Mouse (Mus musculus) limb, embryonic 13.5 days (tissue): ENCODE measurements around the gene Tpst1. TPM values are rescaled to one million over a fixed set of nuclear protein-coding genes. Genes with fewer than 3 reads are reported as not detected.

ENCODE experiments used
- ATAC-seq: fragments of 200-750 bp; cut with Nextera tagmentation; 2 replicates; pipeline ENCODE4 v1.8.0; 2017; ENCODE audit warnings: low read depth, moderate number of reproducible peaks, moderate TSS enrichment; ENCODE audit not compliant: low FRiP score
- H3K27ac ChIP-seq: fragments of 300-500 bp; sonication (generic); 2 replicates; pipeline ENCODE4 v1.5.1; 2015; ENCODE audit warnings: inconsistent platforms, mild to moderate bottlenecking, moderate library complexity
- H3K27me3 ChIP-seq: fragments of 300-500 bp; sonication (generic); 2 replicates; pipeline ENCODE4 v1.6.1; 2015; ENCODE audit warnings: mild to moderate bottlenecking, inconsistent platforms
- H3K36me3 ChIP-seq: fragments of 300-500 bp; sonication (generic); 2 replicates; pipeline ENCODE4 v1.6.1; 2015; ENCODE audit warnings: inconsistent platforms, mild to moderate bottlenecking, moderate library complexity
- H3K4me1 ChIP-seq: fragments of 300-500 bp; sonication (generic); 2 replicates; pipeline ENCODE4 v1.6.1; 2015; ENCODE audit warnings: inconsistent platforms
- H3K4me2 ChIP-seq: fragments of 300-500 bp; sonication (generic); replicated peaks from 2 replicates; pipeline ENCODE4 v1.6.1; 2015; ENCODE audit warnings: inconsistent platforms, mild to moderate bottlenecking, moderate library complexity
- H3K4me3 ChIP-seq: fragments of 300-500 bp; sonication (generic); 2 replicates; pipeline ENCODE4 v1.5.1; 2015; ENCODE audit warnings: moderate library complexity, mild to moderate bottlenecking, inconsistent platforms
- H3K9ac ChIP-seq: fragments of 300-500 bp; sonication (generic); 2 replicates; pipeline ENCODE4 v1.6.1; 2015; ENCODE audit warnings: mild to moderate bottlenecking, inconsistent platforms
- H3K9me3 ChIP-seq: fragments of 300-500 bp; sonication (generic); 2 replicates; pipeline ENCODE4 v1.6.1; 2016; ENCODE audit warnings: inconsistent platforms
- WGBS: fragments of 180-500 bp; shearing (Covaris S2); methylation state at CpG from one replicate; pipeline ENCODE4 v1.1.7; 2015; 5-methylcytosine and 5-hydroxymethylcytosine counted together
- polyA plus RNA-seq: library from polyadenylated mRNA; unstranded; fragments of >200 nt; fragmentation: Nextera tagmentation; extraction: Ambion mirVana; gene quantifications from 2 replicates; pipeline ENCODE4 v1.2.1, GENCODE M21; 2015

Gene Tpst1
- polyA plus RNA-seq, 1 experiment from 2014 or later: 104 TPM

DNA sequence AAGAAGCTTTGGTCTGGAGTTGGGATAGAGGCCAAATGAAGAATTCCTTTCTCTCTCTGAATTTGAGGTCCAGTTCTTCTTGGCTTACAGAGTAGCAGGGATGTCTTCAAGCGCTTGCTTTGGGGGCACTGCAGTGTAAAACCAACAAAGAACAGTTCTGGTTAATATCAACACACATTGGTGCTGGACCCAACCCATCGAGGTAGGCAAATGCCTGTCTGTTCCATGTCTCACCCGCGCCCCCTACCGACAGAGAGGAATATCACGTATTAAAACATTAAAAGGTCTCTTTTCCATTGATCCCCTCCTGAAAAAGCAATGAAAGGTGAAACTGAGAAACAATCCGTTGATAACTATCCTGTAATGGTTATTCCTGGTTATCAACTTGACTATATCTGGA lies 90.5 kb downstream of the Tpst1 start:
- ATAC-seq: no peak
- WGBS: 4% methylated on average over 7 of the region's 7 CpGs
- H3K36me3 ChIP-seq: no peaks in the 10 kb centered on the region
- H3K27me3 ChIP-seq: no peaks in the 10 kb centered on the region
- H3K4me3 ChIP-seq: no peak overlapping the region
- no peak overlapping the region for H3K4me2 ChIP-seq
- H3K9me3 ChIP-seq: no peaks in the 10 kb centered on the region
- no peak overlapping the region for H3K27ac ChIP-seq
- H3K9ac ChIP-seq: no peak overlapping the region
- no peaks in the 10 kb centered on the region for H3K4me1 ChIP-seq

DNA sequence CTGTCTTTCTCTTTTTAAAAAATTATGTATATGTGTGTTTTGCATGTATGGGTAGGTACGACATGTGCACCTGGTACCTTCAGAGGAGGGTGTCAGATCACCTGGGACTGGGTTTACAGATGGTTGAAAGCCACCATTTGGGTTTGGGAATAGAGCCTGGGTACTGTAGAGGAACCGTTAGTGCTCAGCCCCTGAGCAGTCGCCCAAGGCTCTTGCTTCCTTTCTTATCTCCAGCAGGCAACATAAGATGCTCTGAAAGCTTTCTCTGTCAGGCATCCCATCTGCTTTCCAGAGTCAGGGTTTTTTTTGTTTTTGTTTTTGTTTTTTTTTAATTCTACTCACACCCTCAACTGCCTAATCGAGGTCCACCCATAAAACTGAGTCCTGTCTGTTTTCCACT lies 92.1 kb downstream of the Tpst1 start:
- H3K4me3 ChIP-seq: no peak overlapping the region
- 70% methylated on average over 4 of the region's 4 CpGs for WGBS
- ATAC-seq: no peak
- H3K27me3 ChIP-seq: no peaks in the 10 kb centered on the region
- H3K9me3 ChIP-seq: no peaks in the 10 kb centered on the region
- no peaks in the 10 kb centered on the region for H3K36me3 ChIP-seq
- no peak overlapping the region for H3K9ac ChIP-seq
- H3K4me2 ChIP-seq: no peak overlapping the region
- H3K27ac ChIP-seq: no peak overlapping the region
- H3K4me1 ChIP-seq: no peaks in the 10 kb centered on the region

DNA sequence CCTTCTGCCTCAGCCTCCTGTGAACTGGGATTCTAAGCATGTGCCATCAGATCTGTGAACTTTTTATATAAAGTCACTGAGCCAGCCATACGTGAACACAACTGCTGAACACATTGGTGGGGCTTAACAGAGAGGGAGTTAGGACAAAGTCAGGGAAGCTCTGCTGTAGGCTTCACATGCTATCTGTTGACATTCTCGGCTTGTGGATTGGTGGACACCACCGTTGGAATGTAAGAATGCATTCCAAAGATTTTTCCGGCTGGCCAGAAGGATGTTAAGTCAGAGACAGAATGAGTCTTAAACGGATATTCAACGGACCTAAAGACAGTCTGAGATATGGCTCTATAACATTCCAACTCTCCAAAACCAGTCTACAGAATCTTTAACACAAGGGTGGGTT lies 96.0 kb downstream of the Tpst1 start:
- Histone ChIP-seq H3K4me1 (peaks cover 23% of the 10 kb centered on the region), H3K9ac (no peak overlapping the region), H3K4me3 (no peak overlapping the region), H3K9me3 (no peaks in the 10 kb centered on the region), H3K4me2 (no peak overlapping the region), H3K27me3 (no peaks in the 10 kb centered on the region), H3K27ac (no peak overlapping the region), H3K36me3 (no peaks in the 10 kb centered on the region)
- WGBS: 59% methylated on average over 6 of the region's 6 CpGs
- ATAC-seq: no peak

DNA sequence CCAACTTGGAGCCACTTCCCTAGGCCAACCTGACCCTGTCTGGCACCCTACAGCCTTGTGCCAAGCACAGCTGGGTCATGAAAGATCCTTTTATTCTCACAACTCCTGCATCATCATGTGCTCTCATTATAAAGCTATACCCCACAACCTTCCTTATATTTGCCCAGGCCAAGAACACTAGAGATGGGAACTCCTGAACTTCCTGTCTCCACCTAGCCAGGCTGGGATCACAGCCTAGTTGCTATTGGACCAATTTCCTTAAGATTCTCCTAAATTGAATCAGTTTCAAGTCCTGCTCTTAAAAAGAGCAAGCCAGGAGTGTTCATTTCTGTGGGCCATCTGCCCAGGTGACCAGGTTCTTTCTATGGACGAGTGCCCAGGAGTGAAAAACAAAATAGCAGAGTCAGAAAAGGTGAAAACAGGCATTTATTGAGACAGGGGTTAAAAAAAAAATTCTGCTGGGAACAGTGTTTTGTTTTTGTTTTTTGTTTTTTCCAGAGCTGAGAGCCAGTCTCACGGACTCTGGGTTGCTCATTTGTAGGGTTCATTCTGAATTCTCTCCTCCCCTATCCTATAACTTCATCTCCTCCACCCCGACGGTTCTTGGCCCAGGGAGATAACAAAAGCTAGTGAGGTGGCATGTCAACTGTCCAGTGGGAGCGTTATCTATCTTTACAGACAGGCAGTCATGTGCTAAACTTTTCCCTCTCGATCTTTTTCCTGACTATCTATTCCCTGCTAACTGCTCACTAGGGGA lies 97.7 kb downstream of the Tpst1 start:
- Histone ChIP-seq H3K9ac (peak overlapping the region; percentile 95), H3K4me2 (peak overlapping the region; percentile 83), H3K9me3 (no peaks in the 10 kb centered on the region), H3K4me1 (peaks cover 23% of the 10 kb centered on the region), H3K27ac (peak overlapping the region; percentile 63; the same call in 1 of the 2 replicates), H3K36me3 (no peaks in the 10 kb centered on the region), H3K27me3 (no peaks in the 10 kb centered on the region), H3K4me3 (peak overlapping the region; percentile 90)
- ATAC-seq: no peak
- WGBS: 14% methylated on average over 6 of the region's 6 CpGs

DNA sequence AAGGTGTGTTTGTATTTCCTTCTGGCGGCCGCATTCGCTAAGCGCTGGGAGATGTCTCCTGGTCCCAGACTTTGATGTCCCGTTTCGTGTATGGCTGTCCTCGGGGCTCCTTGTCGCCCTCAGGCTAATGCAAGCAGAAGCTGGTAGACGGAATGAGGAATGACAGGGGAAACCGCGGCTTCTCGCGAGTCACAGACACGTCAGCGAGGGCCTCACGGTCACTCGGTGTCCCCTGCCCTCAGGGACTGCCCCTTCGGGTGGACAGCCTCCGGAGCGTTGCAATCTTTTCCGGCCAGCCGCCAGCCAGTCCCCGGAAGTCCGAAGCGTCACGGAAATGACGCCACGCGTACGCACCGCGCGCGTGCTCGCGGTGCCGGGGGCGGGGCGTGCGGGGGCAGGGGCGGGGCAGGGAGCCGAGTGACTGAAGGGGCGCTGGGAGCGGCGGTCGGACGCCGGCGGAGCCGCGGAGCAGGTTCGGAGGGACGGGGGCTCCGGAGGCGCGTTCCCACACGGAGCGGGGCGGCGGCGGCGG lies 98.4 kb downstream of the Tpst1 start, which contains the start of gene Rabgef1:
Gene Rabgef1, plus strand, starts transcription at position 376 of the 532 bp plus-strand sequence.
- no peaks in the 10 kb centered on the region for H3K27me3 ChIP-seq
- peak within 1 kb of the TSS; percentile 95 for H3K9ac ChIP-seq
- peak within 1 kb of the TSS; percentile 65; the same call in 1 of the 2 replicates for H3K27ac ChIP-seq
- peaks cover 23% of the 10 kb centered on the region for H3K4me1 ChIP-seq
- under 1% methylated on average over 48 of the region's 62 CpGs for WGBS
- H3K9me3 ChIP-seq: no peaks in the 10 kb centered on the region
- H3K36me3 ChIP-seq: no peaks in the 10 kb centered on the region
- ATAC-seq: peak; percentile 91
- peak within 1 kb of the TSS; percentile 90 for H3K4me3 ChIP-seq
- H3K4me2 ChIP-seq: peak within 1 kb of the TSS; percentile 83

DNA sequence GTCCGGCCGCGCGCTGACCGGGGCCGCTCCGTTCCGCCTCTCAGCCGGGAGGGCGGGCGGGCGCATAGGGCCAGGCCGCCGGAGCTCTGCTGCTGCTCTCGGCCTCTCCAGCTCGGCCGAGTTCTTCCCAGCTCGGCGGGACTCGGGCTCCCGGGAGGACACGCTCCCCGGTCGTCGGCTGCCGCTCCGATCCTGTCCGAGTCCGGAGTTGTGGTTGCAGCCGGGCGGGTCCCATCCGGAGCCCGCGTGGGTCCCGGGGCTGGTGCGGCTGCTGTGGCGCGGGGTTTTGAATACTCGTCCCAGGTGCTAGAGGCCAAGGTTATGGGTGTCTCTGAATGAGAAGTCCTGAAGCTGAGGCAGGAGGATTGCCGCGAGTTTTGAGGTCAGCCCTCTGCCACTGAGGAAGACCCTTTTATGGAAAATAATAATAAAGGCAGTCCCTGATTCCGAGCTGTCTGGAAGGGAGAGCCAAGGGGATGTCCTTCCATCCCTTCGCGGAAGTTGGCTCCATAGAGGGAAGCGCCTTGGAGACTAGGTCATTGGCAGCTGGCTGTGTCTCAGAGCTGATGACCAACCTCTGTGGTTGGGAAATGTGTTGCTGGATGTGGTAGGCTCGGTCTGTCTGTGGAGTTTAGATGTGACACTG lies 99.0 kb downstream of the Tpst1 start:
- no peaks in the 10 kb centered on the region for H3K9me3 ChIP-seq
- H3K4me1 ChIP-seq: peaks cover 23% of the 10 kb centered on the region
- no peaks in the 10 kb centered on the region for H3K27me3 ChIP-seq
- 1% methylated on average over 41 of the region's 46 CpGs for whole genome bisulfite sequencing
- peak overlapping the region; percentile 95 for H3K9ac ChIP-seq
- H3K4me3 ChIP-seq: peak overlapping the region; percentile 90
- peak overlapping the region; percentile 65; the same call in 1 of the 2 replicates for H3K27ac ChIP-seq
- H3K36me3 ChIP-seq: no peaks in the 10 kb centered on the region
- peak; percentile 10 for ATAC-seq
- peak overlapping the region; percentile 83 for H3K4me2 ChIP-seq

DNA sequence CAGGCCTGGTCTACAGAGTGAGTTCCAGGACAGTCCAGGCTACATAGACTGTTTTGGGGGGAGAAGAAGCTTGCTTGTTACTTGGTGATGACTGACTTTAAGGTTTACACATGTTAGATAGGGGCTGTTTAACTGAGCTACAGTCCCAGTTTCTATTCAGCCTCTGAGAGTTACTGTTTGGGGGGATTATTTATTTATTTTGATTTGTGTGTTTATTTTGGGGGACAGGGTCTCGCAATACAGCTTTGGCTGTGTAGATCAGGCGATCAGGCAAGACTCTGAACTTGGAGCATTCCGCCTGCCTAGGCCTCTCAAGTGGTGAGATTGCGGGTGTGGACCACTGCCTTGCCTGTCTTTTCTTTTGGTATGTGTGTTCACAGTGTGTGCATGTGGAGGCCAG lies 99.9 kb downstream of the Tpst1 start:
- H3K27me3 ChIP-seq: no peaks in the 10 kb centered on the region
- peak overlapping the region; percentile 90 for H3K4me3 ChIP-seq
- peak overlapping the region; percentile 83 for H3K4me2 ChIP-seq
- no peaks in the 10 kb centered on the region for H3K9me3 ChIP-seq
- no peak overlapping the region for H3K9ac ChIP-seq
- H3K27ac ChIP-seq: no peak overlapping the region
- no peaks in the 10 kb centered on the region for H3K36me3 ChIP-seq
- H3K4me1 ChIP-seq: peaks cover 23% of the 10 kb centered on the region
- 93% methylated on average over 4 of the region's 4 CpGs for WGBS
- no peak for ATAC-seq

DNA sequence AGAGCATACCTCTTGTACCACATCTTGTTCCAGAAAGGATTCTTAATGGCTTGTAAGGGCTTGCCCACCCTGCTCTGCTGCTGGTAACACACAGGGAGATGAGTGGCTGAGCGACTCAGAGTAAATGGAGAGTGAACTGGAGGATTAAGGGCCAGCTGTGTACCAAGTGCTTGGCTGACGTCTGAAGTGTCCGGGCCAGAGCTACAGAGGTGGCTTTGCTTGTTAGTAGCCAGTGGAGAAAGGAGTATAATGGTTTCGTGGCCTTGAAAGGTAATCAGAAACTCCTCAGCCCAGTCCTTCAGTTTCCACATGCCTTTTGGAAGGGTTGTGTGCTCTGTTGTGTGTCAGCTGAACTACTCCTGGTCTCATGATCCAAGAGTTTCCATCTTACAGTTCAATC lies 104.7 kb downstream of the Tpst1 start:
- Histone ChIP-seq H3K27ac (no peak overlapping the region), H3K36me3 (no peaks in the 10 kb centered on the region), H3K4me2 (no peak overlapping the region), H3K4me3 (no peak overlapping the region), H3K9ac (no peak overlapping the region), H3K27me3 (no peaks in the 10 kb centered on the region), H3K4me1 (peaks cover 9% of the 10 kb centered on the region), H3K9me3 (no peaks in the 10 kb centered on the region)
- 46% methylated on average over 4 of the region's 4 CpGs for WGBS
- no peak for ATAC-seq

DNA sequence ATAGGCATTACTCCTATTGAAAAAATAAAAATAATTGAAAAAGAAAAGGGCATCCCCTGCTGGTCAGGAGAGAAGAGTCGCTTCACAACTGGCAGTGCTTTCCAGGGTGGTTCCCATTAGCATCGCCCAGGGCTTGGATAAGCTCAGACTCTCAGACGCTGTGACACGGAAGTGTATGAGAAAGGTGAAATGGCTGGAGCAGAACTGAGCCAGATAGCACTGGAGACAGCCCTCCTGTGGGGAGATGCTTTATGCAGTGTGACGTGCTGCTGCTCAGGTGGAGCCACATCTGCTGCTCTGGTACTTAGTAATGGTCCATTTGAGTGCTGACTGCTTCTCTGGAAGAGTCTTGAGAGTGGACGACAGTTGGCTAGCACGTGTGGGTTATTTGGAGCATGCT lies 107.2 kb downstream of the Tpst1 start:
- WGBS: 68% methylated on average over 7 of the region's 7 CpGs

DNA sequence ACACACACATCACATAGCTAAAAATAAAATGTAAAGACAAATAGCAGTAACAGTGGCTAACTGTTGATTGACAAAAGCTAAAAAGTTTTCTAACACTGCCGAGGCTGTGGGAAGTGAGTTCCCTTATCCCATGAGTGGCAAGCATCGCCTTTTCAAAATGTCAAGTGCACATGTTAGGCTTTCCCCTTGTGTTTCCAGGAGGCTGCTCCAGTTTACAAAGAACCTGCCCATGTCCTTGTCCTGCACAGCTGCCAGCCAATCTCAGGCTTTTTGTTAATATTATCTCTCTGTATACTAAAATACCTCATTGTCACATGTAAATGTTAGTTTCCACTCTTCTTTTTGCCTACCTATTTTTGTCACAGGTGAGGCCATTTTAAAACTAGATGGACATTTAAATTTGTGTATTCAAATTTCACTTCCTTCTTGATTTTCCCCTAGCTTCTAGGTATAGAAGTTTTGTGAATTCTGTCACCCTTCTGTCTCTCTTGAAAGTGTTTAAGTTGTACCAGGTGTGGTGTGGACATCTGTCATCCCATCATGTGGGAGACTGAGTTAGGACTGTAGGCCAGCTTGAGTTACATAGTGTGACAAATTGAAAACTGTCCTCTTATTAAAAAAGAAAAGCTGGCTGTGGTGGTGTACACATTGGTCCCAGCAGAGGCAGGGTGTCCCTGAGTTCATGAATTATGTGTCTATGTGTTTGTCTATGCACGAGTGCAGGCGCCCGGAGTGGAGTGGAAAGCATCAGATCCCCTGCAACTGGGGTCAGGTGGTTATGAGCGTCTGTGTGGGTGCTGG lies 108.8 kb downstream of the Tpst1 start:
- no peak overlapping the region for H3K4me3 ChIP-seq
- H3K27me3 ChIP-seq: no peaks in the 10 kb centered on the region
- WGBS: 85% methylated on average over 6 of the region's 6 CpGs
- H3K9me3 ChIP-seq: no peaks in the 10 kb centered on the region
- no peak overlapping the region for H3K27ac ChIP-seq
- H3K4me2 ChIP-seq: no peak overlapping the region
- no peak overlapping the region for H3K9ac ChIP-seq
- ATAC-seq: no peak
- no peaks in the 10 kb centered on the region for H3K4me1 ChIP-seq
- no peaks in the 10 kb centered on the region for H3K36me3 ChIP-seq

More for the DNA sequence above, 107.2 kb downstream of the Tpst1 start:
- Histone ChIP-seq H3K36me3 (no peaks in the 10 kb centered on the region), H3K4me2 (no peak overlapping the region), H3K9ac (no peak overlapping the region), H3K9me3 (no peaks in the 10 kb centered on the region), H3K4me3 (no peak overlapping the region), H3K4me1 (no peaks in the 10 kb centered on the region), H3K27me3 (no peaks in the 10 kb centered on the region), H3K27ac (no peak overlapping the region)
- ATAC-seq: no peak

DNA sequence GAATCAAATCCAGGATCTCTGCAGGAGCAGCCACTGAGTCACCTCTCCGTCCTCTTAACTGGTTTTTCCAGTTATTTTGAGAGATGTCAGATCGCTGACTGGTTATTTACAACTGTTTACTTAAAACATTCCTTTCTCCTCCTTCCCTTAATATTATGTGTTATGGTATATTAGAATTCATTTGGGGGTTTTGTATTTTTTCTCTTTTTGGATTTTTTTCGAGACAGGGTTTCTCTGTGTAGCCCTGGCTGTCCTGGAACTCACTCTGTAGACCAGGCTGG lies 109.4 kb downstream of the Tpst1 start:
- Histone ChIP-seq H3K4me2 (no peak overlapping the region), H3K9me3 (no peaks in the 10 kb centered on the region), H3K27ac (no peak overlapping the region), H3K9ac (no peak overlapping the region), H3K36me3 (peaks cover 3% of the 10 kb centered on the region), H3K27me3 (no peaks in the 10 kb centered on the region), H3K4me1 (no peaks in the 10 kb centered on the region), H3K4me3 (no peak overlapping the region)
- 78% methylated on average over 3 of the region's 3 CpGs for WGBS
- no peak for ATAC-seq
